Mouse (Mus musculus): ENCODE data around the gene Gm12666. TPM values are rescaled to one million over a fixed set of nuclear protein-coding genes. Genes with fewer than 3 reads are reported as not detected.
"Not testable (repeated sequence)": the region's sequence is repeated elsewhere in the genome, so short reads cannot be mapped to it uniquely, and the experiment has no call there.

Gm12666 gene
- total RNA-seq (2021), result 1 to 10 TPM in 1 of 2 experiments, under 1 TPM in 1; 0.59 to 1.3 TPM
- long read RNA-seq, experiment 1, result 0 reads
- long read RNA-seq, experiment 2, result 0 reads

DNA sequence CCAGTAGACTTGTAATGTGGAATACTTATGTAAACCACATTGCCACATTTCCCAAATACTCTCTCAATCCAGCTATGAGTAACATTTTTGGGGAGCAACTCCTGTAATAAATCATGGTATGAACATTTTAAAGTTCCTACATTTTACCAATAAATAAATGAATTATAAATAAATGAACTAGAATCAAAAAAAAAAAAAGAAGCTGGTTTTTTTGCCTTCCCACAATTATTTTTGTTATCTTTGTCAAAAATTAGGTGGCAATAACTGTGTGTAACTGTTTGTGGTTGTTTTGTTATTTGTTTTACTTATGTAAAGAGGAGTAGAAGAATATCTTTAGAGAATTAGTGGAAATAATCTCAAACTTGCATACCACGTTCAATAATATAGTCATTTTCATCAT is at the start of gene Gm12666:
Gene Gm12666 (minus strand): TSS at position 101 of the 400 bp plus-strand sequence.
- DNase-seq; intact Hi-C loops (cut with DNase I; ENCODE audit: low total_unique reads): not testable (repeated sequence)

DNA sequence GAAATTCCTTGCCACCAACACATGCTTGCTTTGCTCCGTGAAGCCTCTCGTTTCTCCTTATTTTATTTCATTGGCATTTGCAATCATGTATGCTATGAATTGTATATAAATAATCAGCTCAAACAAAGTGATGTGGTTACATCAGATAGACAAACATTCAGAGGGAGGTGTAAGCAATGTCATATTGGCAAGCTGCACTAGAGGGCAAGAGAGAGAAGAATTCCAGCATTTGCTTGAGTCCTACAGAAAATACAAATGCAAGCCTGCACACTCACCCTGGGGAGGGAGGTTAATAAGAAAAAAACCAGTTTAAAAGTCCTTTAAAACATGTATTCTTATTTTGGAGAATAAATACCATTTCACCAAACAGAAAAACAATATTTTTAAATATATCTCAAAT is 34.8 kb upstream of the Gm12666 start:
- no peak for DNase-seq
- intact Hi-C loops (cut with DNase I; ENCODE audit: low total_unique reads), result no loop called here

DNA sequence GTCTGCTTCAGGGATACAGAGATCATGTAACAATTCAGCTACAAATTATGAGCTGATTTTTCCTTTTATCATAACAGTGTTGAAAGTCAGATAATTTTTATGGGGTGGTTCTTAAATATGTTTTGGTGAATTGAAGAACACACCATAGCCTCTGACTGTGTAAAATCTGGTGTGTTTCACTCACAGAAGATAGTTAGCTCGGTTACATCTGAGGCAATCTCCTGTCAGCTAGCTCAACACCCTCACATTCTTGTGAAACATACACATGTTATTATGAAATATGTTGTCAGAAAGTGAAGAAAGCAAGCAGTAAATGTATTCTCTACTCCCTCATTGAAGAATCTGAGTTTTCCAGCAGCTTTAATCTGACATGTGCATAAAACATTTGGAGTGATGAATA is 24.7 kb upstream of the Gm12666 start:
- no peak for DNase-seq
- intact Hi-C loops (cut with DNase I; ENCODE audit: low total_unique reads), result no loop called here

DNA sequence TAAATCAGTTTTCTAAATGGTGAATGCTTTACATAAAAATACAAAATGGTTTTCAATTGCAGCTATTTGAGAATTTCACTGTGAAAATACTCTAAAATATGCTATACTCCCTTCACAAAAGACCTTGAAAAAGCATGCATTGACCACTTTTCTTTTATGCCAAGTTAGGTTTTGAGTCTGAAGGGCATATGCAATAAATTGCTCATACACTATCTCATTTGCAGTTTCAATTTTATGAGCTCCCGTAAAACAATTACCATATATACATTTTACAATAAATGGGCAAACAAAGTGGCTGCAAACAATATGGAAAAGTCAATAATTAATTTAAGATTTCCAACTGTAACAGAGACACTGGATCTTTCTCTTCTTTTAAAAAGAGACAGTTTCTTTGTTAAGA is 38.9 kb downstream of the Gm12666 start:
- intact Hi-C loops (cut with DNase I; ENCODE audit: low total_unique reads), result no loop called here
- DNase-seq, result no peak

DNA sequence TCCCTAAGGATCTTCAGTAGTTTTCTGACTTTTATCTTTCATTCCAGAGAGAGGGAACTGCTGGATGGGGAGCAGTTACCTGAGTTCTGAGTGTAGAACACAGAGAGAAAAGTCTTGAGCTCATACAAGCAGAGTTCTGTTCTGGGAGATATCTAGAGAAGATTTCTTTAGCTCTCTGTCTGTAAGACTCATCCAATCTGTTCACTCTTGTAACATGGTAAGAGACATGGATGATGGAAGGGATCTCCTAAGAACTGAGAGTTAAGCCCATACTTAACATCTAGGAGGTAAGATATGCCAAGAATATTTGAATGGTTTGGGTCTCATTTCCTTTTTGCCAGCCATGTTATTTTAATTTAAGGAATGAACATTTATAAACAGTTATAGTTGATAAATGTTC is 44.4 kb downstream of the Gm12666 start, which contains the start of gene Izumo3:
Gene Izumo3 (minus strand): TSS at position 101 of the 400 bp plus-strand sequence.
- no peak for DNase-seq
- intact Hi-C loops (cut with DNase I; ENCODE audit: low total_unique reads), result no loop called here

Other genes with a start within 250 kb of the Gm12666 start
- gene Izumo3, start 44.5 kb downstream of the Gm12666 start, total RNA-seq (2021), result not detected

Measured in gastrocnemius, postnatal 14 days (tissue).